Mouse (Mus musculus) forebrain, embryonic 14.5 days (tissue): ENCODE data around the gene Zfp606. TPM values are rescaled to one million over a fixed set of nuclear protein-coding genes. Genes with fewer than 3 reads are reported as not detected.

Experiments used
- polyA plus RNA-seq: library from polyadenylated mRNA; unstranded; fragments of >200 nt; fragmentation: Nextera tagmentation; extraction: Ambion mirVana; gene quantifications from 2 replicates; pipeline ENCODE4 v1.2.1, GENCODE M21; 2014

Zfp606 gene
- polyA plus RNA-seq, 1 experiment from 2014 or later, result 52.7 TPM

Other genes starting within 250 kb of the Zfp606 start
- gene Vmn1r81, start 210.0 kb upstream of the Zfp606 start, polyA plus RNA-seq, result not detected in 2 replicates
- not detected in 2 replicates for gene Vmn1r82, start 177.9 kb upstream of the Zfp606 start, polyA plus RNA-seq
- gene Vmn1r83, start 148.8 kb upstream of the Zfp606 start, polyA plus RNA-seq, result not detected in 2 replicates
- not detected in 2 replicates for gene Vmn1r84, start 109.0 kb upstream of the Zfp606 start, polyA plus RNA-seq
- 8.4 and 11.7 TPM in 2 replicates for gene Zfp551, start 55.5 kb upstream of the Zfp606 start, polyA plus RNA-seq
- gene 2900092C05Rik, start 34.2 kb downstream of the Zfp606 start, polyA plus RNA-seq, result not detected in 2 replicates
- not detected in 2 replicates for gene Vmn2r53, start 130.5 kb downstream of the Zfp606 start, polyA plus RNA-seq
- not detected in 2 replicates for gene Vmn2r54, start 162.0 kb downstream of the Zfp606 start, polyA plus RNA-seq
- gene Vmn2r55, start 206.7 kb downstream of the Zfp606 start, polyA plus RNA-seq, result not detected in 2 replicates